23 mouse cellular contexts compared by ENCODE assay signal in the genomic region with DNA sequence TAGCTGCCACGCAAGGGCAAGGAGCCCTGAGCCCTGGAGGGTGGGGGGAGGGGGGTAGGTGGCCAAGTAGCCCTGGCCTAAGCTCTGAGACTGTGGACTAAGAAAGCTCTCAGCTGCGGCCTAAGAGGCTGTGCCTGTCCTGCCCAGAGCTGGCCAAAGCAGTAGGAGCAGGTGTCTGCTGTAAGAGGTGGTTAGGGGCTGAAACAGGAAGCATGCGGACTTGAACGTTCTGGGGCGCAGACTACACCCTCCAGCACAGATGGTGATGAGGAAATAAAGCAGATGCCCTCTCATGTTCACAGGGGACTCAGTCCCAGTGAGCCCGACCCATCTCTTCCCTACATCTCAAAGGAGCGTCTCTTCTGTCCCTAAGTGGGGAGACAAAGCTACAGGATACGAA. TPM values are rescaled to one million over a fixed set of nuclear protein-coding genes. Genes with fewer than 3 reads are reported as not detected.
DNase-seq lines count a peak whose midpoint lies in the region; ATAC-seq and TF ChIP-seq lines count a peak whose summit lies in the region.
"Had no signal": no experiment of that assay in that cellular context is flagged by ENCODE, and none has a peak within 500 bp of the region (broad histone marks: within the 10 kb centered on the region; RNA-seq: fewer than 3 reads in every experiment).

No protein-coding gene starts in this region.

- peaks cover 25% of the 10 kb centered on the region for H3K36me3 ChIP-seq in thymus, adult 2 months (ENCODE audit: control insufficient read depth, insufficient read depth, low read length)
- H3K36me3 ChIP-seq in liver, embryonic 11.5 days (ENCODE audit: control insufficient read depth, insufficient read depth, low read length), result peaks cover 28% of the 10 kb centered on the region

- no peak overlapping the region for H3K9ac ChIP-seq in liver, embryonic 11.5 days (ENCODE audit: low read depth, low read length)
- H3K9ac ChIP-seq: forebrain, embryonic 15.5 days; limb, embryonic 15.5 days; liver, embryonic 15.5 days; lung, embryonic 15.5 days had no signal

- WGBS in thymus, adult 2 months, result 8% methylated on average over 8 of the region's 8 CpGs
- WGBS in liver, embryonic 11.5 days, result 85% methylated on average over 8 of the region's 8 CpGs

- no peaks in the 10 kb centered on the region for H3K9me3 ChIP-seq in liver, embryonic 11.5 days (ENCODE audit: control insufficient read depth, low read length)
- H3K9me3 ChIP-seq: forebrain, embryonic 15.5 days; hindbrain, embryonic 10.5 days; limb, embryonic 15.5 days; liver, embryonic 15.5 days; lung, embryonic 15.5 days had no signal

- H3K27ac ChIP-seq in thymus, adult 2 months (ENCODE audit: control insufficient read depth, insufficient read depth, low read length), result peak overlapping the region; percentile 16; the same call in 1 of the 2 replicates
- H3K27ac ChIP-seq in liver, embryonic 11.5 days (ENCODE audit: low read depth, low read length), result no peak overlapping the region
- H3K27ac ChIP-seq: forebrain, embryonic 15.5 days; hindbrain, postnatal 0 days; limb, embryonic 15.5 days; liver, embryonic 15.5 days; lung, embryonic 15.5 days had no signal

- H3K27me3 ChIP-seq in thymus, adult 2 months (ENCODE audit: control insufficient read depth, insufficient read depth, low read length), result no peaks in the 10 kb centered on the region
- no peaks in the 10 kb centered on the region for H3K27me3 ChIP-seq in liver, embryonic 11.5 days (replicated peaks; ENCODE audit: control insufficient read depth, insufficient read depth, low read length)
- H3K27me3 ChIP-seq: forebrain, embryonic 15.5 days; limb, embryonic 15.5 days; lung, embryonic 15.5 days had no signal

- peaks cover 34% of the 10 kb centered on the region for H3K4me1 ChIP-seq in thymus, adult 2 months (replicated peaks; ENCODE audit: control insufficient read depth, insufficient read depth, low read length)
- H3K4me1 ChIP-seq in liver, embryonic 11.5 days (replicated peaks; ENCODE audit: control insufficient read depth, insufficient read depth, low read length), result peaks cover 5% of the 10 kb centered on the region; the same call in 1 of the 2 replicates
- H3K4me1 ChIP-seq: liver, embryonic 15.5 days had no signal

- no peak for TF ChIP-seq CTCF in thymus, adult 2 months (IDR thresholded peaks at IDR 0.05; ENCODE audit: borderline replicate concordance, control insufficient read depth, extremely low read depth, insufficient read depth, low read length, poor library complexity)

- H3K4me3 ChIP-seq in thymus, adult 2 months (ENCODE audit: control insufficient read depth, insufficient read depth, low read length), result no peak overlapping the region
- H3K4me3 ChIP-seq in liver, embryonic 11.5 days (ENCODE audit: low read depth, low read length), result no peak overlapping the region
- H3K4me3 ChIP-seq: forebrain, embryonic 15.5 days; hindbrain, embryonic 10.5 days; limb, embryonic 15.5 days; liver, embryonic 15.5 days; lung, embryonic 15.5 days had no signal

- H3K4me2 ChIP-seq in liver, embryonic 11.5 days, result no peak overlapping the region
- H3K4me2 ChIP-seq: forebrain, embryonic 15.5 days; heart, embryonic 11.5 days; limb, embryonic 15.5 days; liver, embryonic 15.5 days; lung, embryonic 15.5 days had no signal

- peak; percentile 32 for DNase-seq in CD4-positive, CD25-positive, alpha-beta regulatory T cell, adult 2 months (ENCODE audit: low read depth, low spot score)
- DNase-seq in thymus, adult 2 months, result no peak
- DNase-seq in thymus, postnatal 10 days (ENCODE audit: low spot score in 2 of 2), result no peak
- peak; percentile 51 for DNase-seq in naive thymus-derived CD4-positive, alpha-beta T cell, adult 2 months (ENCODE audit: low read depth)
- DNase-seq in liver, embryonic 11.5 days (ENCODE audit: low spot score), result no peak
- DNase-seq: adrenal gland, postnatal 36 days; cerebellum, adult 11 months; cerebellum, adult 9-11 months; gastrocnemius, postnatal 10 days; heart, adult 11 months; kidney, postnatal 25 days; lung, postnatal 36 days had no signal

- ATAC-seq in CD4-positive, CD25-positive, alpha-beta regulatory T cell, adult 4 months, result no peak
- no peak for ATAC-seq in cerebellum, adult (ENCODE audit: insufficient number of reproducible peaks, low FRiP score, low TSS enrichment)
- ATAC-seq in liver, embryonic 11.5 days (replicated peaks; ENCODE audit: low FRiP score), result no peak
- ATAC-seq: forebrain, embryonic 15.5 days; hindbrain, postnatal 0 days; intestine, postnatal 0 days; midbrain, embryonic 16.5 days had no signal

- no peak for TF ChIP-seq POLR2A in thymus, adult 2 months (IDR thresholded peaks at IDR 0.05; ENCODE audit: control insufficient read depth, extremely low read depth, insufficient read depth, low read length, poor library complexity)

RNA-seq across cellular contexts. Expression of gene Podnl1, which starts 6.4 kb away (rescaled TPM):
- polyA plus RNA-seq in CD4-positive, CD25-positive, alpha-beta regulatory T cell, adult 4 months (2017; shearing (Covaris generic)), result 10 to 100 TPM in 1 of 2 experiments, 1 to 10 TPM in 1; 6.1 to 13.1 TPM
- polyA plus RNA-seq in thymus, adult 2 months (2012; rRNA removed), result 6.6 and 7.7 TPM in 2 replicates
- polyA plus RNA-seq in liver, embryonic 11.5 days (2014; fragmentation: Nextera tagmentation; extraction: Ambion mirVana), result 0.12 and 0.26 TPM in 2 replicates
- polyA plus RNA-seq: liver, embryonic 15.5 days had no signal

RNA-seq across cellular contexts. Expression of gene Cc2d1a, which starts 15.5 kb away (rescaled TPM):
- 10 to 100 TPM; 12.7 to 19.2 TPM for polyA plus RNA-seq in CD4-positive, CD25-positive, alpha-beta regulatory T cell, adult 4 months (2017; shearing (Covaris generic))
- 49.8 and 54.6 TPM in 2 replicates for polyA plus RNA-seq in thymus, adult 2 months (2012; rRNA removed)
- 13.7 and 14.1 TPM in 2 replicates for polyA plus RNA-seq in liver, embryonic 11.5 days (2014; fragmentation: Nextera tagmentation; extraction: Ambion mirVana)

RNA-seq across cellular contexts. Expression of gene 4930432K21Rik, which starts 15.6 kb away (rescaled TPM):
- 1 to 10 TPM; 1.1 to 3.2 TPM for polyA plus RNA-seq in CD4-positive, CD25-positive, alpha-beta regulatory T cell, adult 4 months (2017; shearing (Covaris generic))
- polyA plus RNA-seq in thymus, adult 2 months (2012; rRNA removed), result 1.9 and 2.4 TPM in 2 replicates
- polyA plus RNA-seq in liver, embryonic 11.5 days (2014; fragmentation: Nextera tagmentation; extraction: Ambion mirVana), result 0.36 and 0.47 TPM in 2 replicates

RNA-seq across cellular contexts. Expression of gene Dcaf15, which starts 27.7 kb away (rescaled TPM):
- polyA plus RNA-seq in CD4-positive, CD25-positive, alpha-beta regulatory T cell, adult 4 months (2017; shearing (Covaris generic)), result 10 to 100 TPM; 14.5 to 15.5 TPM
- 190 and 211 TPM in 2 replicates for polyA plus RNA-seq in thymus, adult 2 months (2012; rRNA removed)
- polyA plus RNA-seq in liver, embryonic 11.5 days (2014; fragmentation: Nextera tagmentation; extraction: Ambion mirVana), result 5.9 and 10.0 TPM in 2 replicates

RNA-seq across cellular contexts. Expression of gene Nanos3, which starts 52.8 kb away (rescaled TPM):
- under 1 TPM in 1 of 2 experiments, not detected in 1; 0.81 TPM for polyA plus RNA-seq in CD4-positive, CD25-positive, alpha-beta regulatory T cell, adult 4 months (2017; shearing (Covaris generic))
- polyA plus RNA-seq in thymus, adult 2 months (2012; rRNA removed), result 5.5 and 8.5 TPM in 2 replicates
- 1.2 and 1.8 TPM in 2 replicates for polyA plus RNA-seq in liver, embryonic 11.5 days (2014; fragmentation: Nextera tagmentation; extraction: Ambion mirVana)

Comparison
In these comparisons a context has a peak if more than half of its experiments do, and no peak if none do; other contexts are left out.
1. DNase-seq: peak in CD4-positive, CD25-positive, alpha-beta regulatory T cell, adult 2 months (single experiment) and naive thymus-derived CD4-positive, alpha-beta T cell, adult 2 months (single experiment); none in thymus, adult 2 months (single experiment), thymus, postnatal 10 days (0 of 2) and liver, embryonic 11.5 days (single experiment).